8 mouse cellular contexts compared by ENCODE assay signal in the genomic region with DNA sequence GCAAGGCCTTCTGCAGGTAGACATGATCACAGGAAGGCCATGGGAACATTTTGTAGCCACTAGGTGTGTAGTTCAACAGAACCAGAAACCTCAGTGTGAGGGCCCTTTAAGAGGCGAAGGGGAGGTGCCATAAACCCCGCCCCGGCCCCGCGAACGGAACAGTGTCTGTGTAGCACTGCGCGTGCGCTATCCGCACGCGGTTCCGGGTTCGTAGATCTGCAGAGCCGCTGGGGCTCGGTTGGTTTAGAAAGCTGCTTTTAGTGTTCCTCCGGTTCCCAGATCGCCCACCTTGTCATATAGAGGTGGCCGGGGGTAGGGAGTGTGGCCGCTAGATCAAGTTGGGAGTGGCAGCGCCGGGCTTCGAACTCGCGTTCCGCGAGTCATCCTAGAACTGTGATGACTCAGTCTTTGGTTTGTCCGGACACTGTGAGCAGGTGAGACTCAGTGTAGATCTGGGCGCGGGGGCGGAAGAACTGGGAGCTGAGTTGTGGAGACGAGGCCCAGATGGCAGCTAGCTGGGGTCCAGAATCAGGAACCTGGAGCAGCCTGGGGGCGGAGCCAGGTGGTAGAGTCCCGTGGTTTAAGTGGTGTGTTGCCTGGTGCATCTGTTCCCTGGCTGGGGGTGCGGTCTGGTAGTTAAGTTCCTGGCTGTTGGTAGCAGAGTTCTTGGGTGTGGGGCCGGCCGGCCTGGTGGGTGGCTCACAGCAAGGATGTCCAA. TPM values are rescaled to one million over a fixed set of nuclear protein-coding genes. Genes with fewer than 3 reads are reported as not detected.
A peak's percentile ranks its signal among the peaks of the same experiment; 100 is the strongest.
DNase-seq lines count a peak whose midpoint lies in the region; ATAC-seq and TF ChIP-seq lines count a peak whose summit lies in the region.

A gene (plus strand): TSS at position 168 of the 718 bp plus-strand sequence.

- TF ChIP-seq CTCF in CH12.LX (conservative IDR thresholded peaks at IDR 0.05 in 1 of 2, IDR thresholded peaks at IDR 0.05 in 1 of 2; ENCODE audit: low read depth in 2 of 2, low read length in 2 of 2): 0 out of 4 replicates have a peak, but pooled peaks of 1 of the 2 experiments have one; percentile 4
- TF ChIP-seq CTCF in liver, postnatal 0 days (IDR thresholded peaks at IDR 0.05; ENCODE audit: low read depth): no peak

- TF ChIP-seq RAD21 in CH12.LX (IDR thresholded peaks at IDR 0.05; ENCODE audit: low read depth, low read length): no peak

- H3K4me1 ChIP-seq in CH12.LX (ENCODE audit: control insufficient read depth in 1 of 2, insufficient read depth in 2 of 2): peaks cover 10 to 46% of the 10 kb centered on the region in 2 experiments; a peak in 3 of 4 replicates
- H3K4me1 ChIP-seq in forebrain, embryonic 11.5 days (replicated peaks; ENCODE audit: control insufficient read depth, insufficient read depth, low read length): peaks cover 2% of the 10 kb centered on the region; the same call in 1 of the 2 replicates
- peaks cover 36% of the 10 kb centered on the region for H3K4me1 ChIP-seq in heart, embryonic 16.5 days (ENCODE audit: control insufficient read depth, insufficient read depth, low read length)
- H3K4me1 ChIP-seq in liver, postnatal 0 days (ENCODE audit: insufficient read depth): peaks cover 17% of the 10 kb centered on the region
- peaks cover 6% of the 10 kb centered on the region for H3K4me1 ChIP-seq in neural tube, embryonic 14.5 days (ENCODE audit: control insufficient read depth, insufficient read depth, low read length)

- H3K4me2 ChIP-seq in CH12.LX (ENCODE audit: insufficient read depth, low read depth, poor library complexity, severe bottlenecking): peak within 1 kb of the TSS; percentile 65
- H3K4me2 ChIP-seq in forebrain, embryonic 11.5 days (ENCODE audit: low read depth, low read length, severe bottlenecking): peak within 1 kb of the TSS; percentile 76
- peak within 1 kb of the TSS; percentile 88 for H3K4me2 ChIP-seq in heart, embryonic 16.5 days (ENCODE audit: low read depth, low read length)
- peak within 1 kb of the TSS; percentile 81 for H3K4me2 ChIP-seq in liver, postnatal 0 days (ENCODE audit: low read depth, low read length)
- peak within 1 kb of the TSS; percentile 79 for H3K4me2 ChIP-seq in neural tube, embryonic 14.5 days (ENCODE audit: low read depth, low read length)

- peak within 1 kb of the TSS; percentile 37 for H3K27ac ChIP-seq in CH12.LX (ENCODE audit: insufficient read depth, low read depth)
- H3K27ac ChIP-seq in forebrain, embryonic 11.5 days (ENCODE audit: low read depth, low read length): no peak within 1 kb of the TSS
- H3K27ac ChIP-seq in heart, embryonic 16.5 days (ENCODE audit: low read length): peak within 1 kb of the TSS; percentile 15
- H3K27ac ChIP-seq in liver, postnatal 0 days (ENCODE audit: low read depth): peak within 1 kb of the TSS; percentile 68
- no peak within 1 kb of the TSS; the same call in 1 of the 2 replicates for H3K27ac ChIP-seq in neural tube, embryonic 14.5 days (ENCODE audit: low read depth, low read length)

- 1% methylated on average over 37 of the region's 37 CpGs for WGBS in forebrain, embryonic 11.5 days
- WGBS in heart, embryonic 16.5 days: 2% methylated on average over 37 of the region's 37 CpGs
- under 1% methylated on average over 37 of the region's 37 CpGs for WGBS in liver, postnatal 0 days (ENCODE audit: insufficient replicate concordance)
- WGBS in neural tube, embryonic 14.5 days: 1% methylated on average over 37 of the region's 37 CpGs

- peak within 1 kb of the TSS; percentile 87 for H3K9ac ChIP-seq in CH12.LX (ENCODE audit: insufficient read depth, low read depth)
- peak within 1 kb of the TSS; percentile 75 for H3K9ac ChIP-seq in forebrain, embryonic 11.5 days (ENCODE audit: low read length)
- H3K9ac ChIP-seq in heart, embryonic 16.5 days (ENCODE audit: low read length): peak within 1 kb of the TSS; percentile 70
- peak within 1 kb of the TSS; percentile 75 for H3K9ac ChIP-seq in liver, postnatal 0 days (replicated peaks)
- H3K9ac ChIP-seq in neural tube, embryonic 14.5 days (replicated peaks; ENCODE audit: low read depth, low read length): peak within 1 kb of the TSS; percentile 58

- in situ Hi-C loops in CH12.LX (cut with MboI; ENCODE audit: low pct_ligation_motif_present, low pct_unique_long_range_greater_than_20kb, low sequenced_read_pairs): loop anchor here (5.0 kb wide), 1 partner anchor 36 kb away; no protein-coding TSS in a partner anchor

- dilution Hi-C loops in CH12.LX (cut with MboI; ENCODE audit: extremely low pct_ligation_motif_present, extremely low pct_unique_long_range_greater_than_20kb, low sequenced_read_pairs): no loop called here

- no peaks in the 10 kb centered on the region for H3K9me3 ChIP-seq in CH12.LX (replicated peaks; ENCODE audit: low read length)
- H3K9me3 ChIP-seq in forebrain, embryonic 11.5 days (ENCODE audit: control insufficient read depth, low read length): no peaks in the 10 kb centered on the region
- H3K9me3 ChIP-seq in heart, embryonic 16.5 days (replicated peaks; ENCODE audit: control insufficient read depth, low read length): no peaks in the 10 kb centered on the region
- H3K9me3 ChIP-seq in liver, postnatal 0 days (ENCODE audit: low read length): no peaks in the 10 kb centered on the region
- no peaks in the 10 kb centered on the region for H3K9me3 ChIP-seq in neural tube, embryonic 14.5 days (ENCODE audit: control insufficient read depth, low read length)

- H3K27me3 ChIP-seq in CH12.LX (replicated peaks): no peaks in the 10 kb centered on the region
- no peaks in the 10 kb centered on the region for H3K27me3 ChIP-seq in forebrain, embryonic 11.5 days (ENCODE audit: control insufficient read depth, insufficient read depth, low read length)
- H3K27me3 ChIP-seq in heart, embryonic 16.5 days (ENCODE audit: control insufficient read depth, insufficient read depth, low read length): no peaks in the 10 kb centered on the region
- no peaks in the 10 kb centered on the region for H3K27me3 ChIP-seq in liver, postnatal 0 days (ENCODE audit: insufficient read depth, low read length)
- no peaks in the 10 kb centered on the region for H3K27me3 ChIP-seq in neural tube, embryonic 14.5 days (ENCODE audit: control insufficient read depth, insufficient read depth, low read length)

- no peak for TF ChIP-seq EP300 in CH12.LX (IDR thresholded peaks at IDR 0.05; ENCODE audit: low read length)
- TF ChIP-seq EP300 in liver, postnatal 0 days (IDR thresholded peaks at IDR 0.05; ENCODE audit: low read depth): no peak

- peak; percentile 94 for TF ChIP-seq POLR2A in CH12.LX (IDR thresholded peaks at IDR 0.05; ENCODE audit: low read depth, low read length)

- peaks cover 35 to 48% of the 10 kb centered on the region in 2 experiments for H3K36me3 ChIP-seq in CH12.LX (replicated peaks in 1 of 2; ENCODE audit: control insufficient read depth in 1 of 2, insufficient read depth in 1 of 2, low read length in 1 of 2)
- H3K36me3 ChIP-seq in forebrain, embryonic 11.5 days (ENCODE audit: control insufficient read depth, insufficient read depth, low read length): peaks cover 16% of the 10 kb centered on the region; the same call in 1 of the 2 replicates
- peaks cover 30% of the 10 kb centered on the region for H3K36me3 ChIP-seq in heart, embryonic 16.5 days (ENCODE audit: control insufficient read depth, insufficient read depth)
- peaks cover 14% of the 10 kb centered on the region for H3K36me3 ChIP-seq in liver, postnatal 0 days (replicated peaks; ENCODE audit: insufficient read depth, low read length)
- H3K36me3 ChIP-seq in neural tube, embryonic 14.5 days (ENCODE audit: control insufficient read depth, insufficient read depth, low read length): peaks cover 30% of the 10 kb centered on the region

- ATAC-seq in forebrain, embryonic 11.5 days (replicated peaks; ENCODE audit: low FRiP score): peak; percentile 88
- ATAC-seq in heart, embryonic 16.5 days (replicated peaks; ENCODE audit: extremely low read depth, insufficient read depth, low FRiP score): peak; percentile 58
- ATAC-seq in liver, postnatal 0 days: peak; percentile 90
- peak; percentile 87 for ATAC-seq in neural tube, embryonic 14.5 days (ENCODE audit: low read depth)

- H3K79me2 ChIP-seq in CH12.LX (replicated peaks; ENCODE audit: control insufficient read depth, extremely low read depth, insufficient read depth, poor library complexity, severe bottlenecking): peaks cover 14% of the 10 kb centered on the region

- H3K4me3 ChIP-seq in CH12.LX (replicated peaks in 1 of 3; ENCODE audit: low read depth in 2 of 3, low read length in 2 of 3, poor library complexity in 1 of 3): peak within 1 kb of the TSS; percentile 76 to 89 (median 77)
- H3K4me3 ChIP-seq in forebrain, embryonic 11.5 days (ENCODE audit: low read depth, low read length): peak within 1 kb of the TSS; percentile 75
- peak within 1 kb of the TSS; percentile 70 for H3K4me3 ChIP-seq in heart, embryonic 16.5 days (ENCODE audit: low read length)
- H3K4me3 ChIP-seq in liver, postnatal 0 days (ENCODE audit: low read depth, low read length): peak within 1 kb of the TSS; percentile 71
- H3K4me3 ChIP-seq in neural tube, embryonic 14.5 days (ENCODE audit: low read depth, low read length): peak within 1 kb of the TSS; percentile 66

- peak; percentile 92 for DNase-seq in CH12.LX (ENCODE audit: extremely low read depth)
- peak; percentile 84 for DNase-seq in c-Kit-positive CD71-negative TER-119-negative erythroid progenitor cells, embryonic 14.5 days (ENCODE audit: low read depth)
- peak; percentile 90 for DNase-seq in forebrain, embryonic 11.5 days (ENCODE audit: low spot score)
- DNase-seq in kidney, postnatal 36 days: peak; percentile 89 to 95
- DNase-seq in liver, postnatal 0 days: peak; percentile 91
- peak; percentile 91 for DNase-seq in testis, postnatal 10 days (ENCODE audit: low spot score)

TF ChIP-seq in CH12.LX, 34 proteins besides CTCF, POLR2A, EP300 and RAD21 (continues in another document):
- TF ChIP-seq IRF4 (IDR thresholded peaks at IDR 0.05; ENCODE audit: low read depth, low read length) (peak; percentile 17; the same call in 1 of the 2 replicates), MAX (IDR thresholded peaks at IDR 0.05; ENCODE audit: low read length) (peak; percentile 87), MAZ (IDR thresholded peaks at IDR 0.05; ENCODE audit: low read depth, low read length) (peak; percentile 40), MAFK (IDR thresholded peaks at IDR 0.05; ENCODE audit: insufficient replicate concordance, low read length) (no peak), E2F4 (IDR thresholded peaks at IDR 0.05; ENCODE audit: insufficient replicate concordance, low read depth, low read length) (peak; percentile 32; the same call in 1 of the 2 replicates), POLR2AphosphoS2 (IDR thresholded peaks at IDR 0.05; ENCODE audit: low read depth, low read length) (peak; percentile 71; the same call in 1 of the 2 replicates)

RNA-seq across cellular contexts. Expression of the gene that starts here (rescaled TPM):
- total RNA-seq in CH12.LX (2012; rRNA removed) (22.7 and 27.4 TPM in 2 replicates), CH12.LX (2014; rRNA removed) (15.6 and 16.4 TPM in 2 replicates)
- polyA plus RNA-seq in CH12.LX (2012; ENCODE audit: insufficient read length, low read depth): 61.3 and 71.3 TPM in 2 replicates
- 20.7 and 23.9 TPM in 2 replicates for polyA plus RNA-seq in forebrain, embryonic 11.5 days (2014; fragmentation: Nextera tagmentation; extraction: Ambion mirVana)
- 35.7 and 37.8 TPM in 2 replicates for polyA plus RNA-seq in heart, embryonic 16.5 days (2015; fragmentation: Nextera tagmentation; extraction: Ambion mirVana)
- 13.5 and 14.9 TPM in 2 replicates for polyA plus RNA-seq in liver, postnatal 0 days (2015; fragmentation: Nextera tagmentation; extraction: Ambion mirVana)
- polyA plus RNA-seq in neural tube, embryonic 14.5 days (2014; fragmentation: Nextera tagmentation; extraction: Ambion mirVana): 22.9 and 35.3 TPM in 2 replicates

Comparison
In these comparisons a context has a peak if more than half of its experiments do, and no peak if none do; other contexts are left out.
1. H3K27ac ChIP-seq: peak in CH12.LX (single experiment), heart, embryonic 16.5 days (single experiment) and liver, postnatal 0 days (single experiment); none in forebrain, embryonic 11.5 days (single experiment) and neural tube, embryonic 14.5 days (single experiment).
2. Peak in every context shown above with its lines, with median percentiles within 50 percentile points of each other: DNase-seq, H3K4me2 ChIP-seq, H3K4me3 ChIP-seq, H3K9ac ChIP-seq and ATAC-seq.